Mouse (Mus musculus): ENCODE results near the gene Slc16a1.
"Not testable (repeated sequence)": the region's sequence is repeated elsewhere in the genome, so short reads cannot be mapped to it uniquely, and the experiment has no call there.

Slc16a1 gene

DNA sequence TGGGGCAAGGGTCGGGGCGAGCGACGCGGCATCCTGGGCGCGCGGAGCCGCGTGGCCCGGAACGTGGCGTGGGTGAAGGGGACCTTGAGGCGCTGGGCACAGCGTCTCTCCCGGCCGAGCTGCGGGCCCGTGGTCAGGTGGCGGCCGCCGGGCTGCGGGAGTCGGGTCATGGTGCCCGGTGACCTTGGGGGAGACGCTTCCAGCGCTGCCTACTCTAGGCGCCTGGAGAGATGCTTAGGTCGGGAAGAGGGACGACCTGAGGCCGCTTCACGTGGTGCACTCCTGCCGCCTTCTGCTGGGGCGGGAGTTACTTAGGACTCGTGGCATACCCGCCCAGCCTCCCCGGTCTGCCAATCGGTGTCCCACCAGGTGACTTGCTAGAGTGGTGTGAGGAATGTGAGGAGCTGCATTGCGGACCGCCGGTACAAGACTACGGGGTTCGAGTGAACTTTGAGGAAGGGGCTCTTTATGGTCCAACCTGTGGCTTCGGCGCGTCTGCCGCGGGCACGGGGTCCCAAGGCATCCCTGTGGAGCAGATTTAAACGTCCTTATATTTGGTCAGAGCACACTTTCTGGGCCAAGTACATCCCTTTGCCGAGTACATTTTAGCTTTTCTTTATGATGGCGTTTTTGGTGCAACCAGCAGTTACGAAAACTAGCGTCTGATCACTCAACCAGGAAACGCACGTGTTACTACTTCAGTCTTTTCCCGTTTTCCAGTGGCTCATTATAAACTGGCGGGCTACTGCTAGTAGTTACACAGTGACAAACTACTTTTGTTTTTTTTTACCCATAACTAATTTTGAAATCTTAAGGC lies 672 bp downstream of the Slc16a1 start:
- peak; percentile 74 for DNase-seq (ENCODE audit: low read depth)

- no peak for DNase-seq (ENCODE audit: low read depth)
Measured at GRCm38 (mm10) chr3:104639749-104640368, 1.4 kb downstream of the Slc16a1 start.

DNA sequence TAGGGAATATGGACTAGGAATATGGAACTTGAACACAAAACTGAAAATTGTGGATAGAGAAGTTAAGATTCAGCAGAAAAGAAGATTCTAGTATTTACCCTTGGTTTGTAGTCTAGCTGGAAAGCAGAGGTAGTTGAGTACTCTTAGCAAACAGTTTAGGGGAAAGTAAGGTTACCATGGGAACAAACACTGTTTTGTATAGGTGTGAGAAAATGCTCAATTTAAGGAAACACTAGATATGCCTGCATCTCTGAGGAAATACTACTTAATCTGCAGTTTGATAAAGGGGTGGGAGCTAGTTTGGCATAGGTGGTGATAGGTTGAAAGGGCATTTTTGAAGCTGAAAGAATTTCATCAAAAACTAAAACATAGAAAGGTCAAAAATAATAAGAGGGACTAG lies 2.4 kb downstream of the Slc16a1 start:
- DNase-seq (ENCODE audit: low read depth) = peak; percentile 79

DNA sequence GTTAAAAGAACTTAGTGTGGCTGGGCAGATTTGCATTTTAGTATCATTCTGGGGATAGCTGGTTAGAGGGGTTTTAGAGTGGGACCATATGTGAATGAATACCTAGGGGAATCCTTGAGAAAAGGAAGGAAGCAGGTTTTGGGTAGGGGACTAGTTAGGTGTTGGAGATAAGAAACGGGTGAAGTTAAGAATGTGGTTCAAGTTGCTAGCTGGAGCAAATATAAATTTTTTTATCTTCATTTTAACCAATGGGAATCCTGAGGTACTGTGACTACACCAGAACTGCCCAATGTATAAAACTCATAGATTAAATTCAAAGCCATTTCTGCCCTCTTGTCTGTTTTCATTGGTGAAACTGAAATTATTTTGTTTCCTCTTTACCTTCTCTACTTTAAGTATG lies 2.8 kb downstream of the Slc16a1 start:
- no peak for DNase-seq (ENCODE audit: low read depth)

- DNase-seq (ENCODE audit: low read depth) = peak; percentile 34
Measured at GRCm38 (mm10) chr3:104643113-104643512, 4.6 kb downstream of the Slc16a1 start.

GRCm38 (mm10) chr3:104643810-104644270 lies 5.4 kb downstream of the Slc16a1 start:
- peak; percentile 86 for DNase-seq (ENCODE audit: low read depth)

DNA sequence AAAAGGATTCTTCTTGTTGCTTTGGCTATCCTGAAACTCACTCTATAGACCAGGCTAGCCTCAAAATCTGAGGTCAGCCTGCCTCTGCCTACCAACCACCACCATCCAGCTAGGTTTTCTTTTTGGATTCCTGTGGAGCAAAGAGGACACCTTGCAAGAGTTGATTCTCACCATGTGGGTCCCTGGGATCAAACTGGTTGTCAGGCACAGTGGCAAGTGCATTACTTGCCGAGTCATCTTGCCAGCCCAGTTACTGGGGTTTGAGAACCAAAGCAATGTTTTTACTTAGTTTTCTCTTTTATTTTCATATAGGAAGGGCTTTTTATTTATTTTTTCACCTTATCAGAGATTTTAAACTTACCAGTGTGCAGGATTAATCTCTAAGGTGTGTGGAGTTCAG lies 5.9 kb downstream of the Slc16a1 start:
- no peak for DNase-seq (ENCODE audit: low read depth)

- no peak for DNase-seq (ENCODE audit: low read depth)
Measured at GRCm38 (mm10) chr3:104654219-104654618, 15.8 kb downstream of the Slc16a1 start.

DNA sequence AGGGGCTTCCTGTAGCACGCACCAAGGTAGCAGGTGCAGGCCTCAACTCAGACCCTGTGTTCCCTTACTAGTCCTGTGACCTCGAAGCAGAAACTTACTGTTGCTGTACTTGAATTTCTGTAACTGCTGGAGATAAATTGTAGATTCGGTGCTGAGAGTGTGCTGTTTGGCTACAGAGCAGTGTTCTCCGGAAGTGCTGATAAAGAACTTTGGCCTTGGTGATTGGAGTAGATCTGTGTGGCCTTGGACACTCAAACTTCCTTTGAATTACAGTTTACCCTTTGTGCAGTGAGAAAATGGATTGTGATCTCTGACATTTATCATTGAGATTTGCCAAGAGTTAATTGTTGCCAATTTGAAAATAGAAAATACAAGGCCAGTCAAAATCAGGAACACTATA lies 16.5 kb downstream of the Slc16a1 start:
- DNase-seq (ENCODE audit: low read depth) = no peak

DNA sequence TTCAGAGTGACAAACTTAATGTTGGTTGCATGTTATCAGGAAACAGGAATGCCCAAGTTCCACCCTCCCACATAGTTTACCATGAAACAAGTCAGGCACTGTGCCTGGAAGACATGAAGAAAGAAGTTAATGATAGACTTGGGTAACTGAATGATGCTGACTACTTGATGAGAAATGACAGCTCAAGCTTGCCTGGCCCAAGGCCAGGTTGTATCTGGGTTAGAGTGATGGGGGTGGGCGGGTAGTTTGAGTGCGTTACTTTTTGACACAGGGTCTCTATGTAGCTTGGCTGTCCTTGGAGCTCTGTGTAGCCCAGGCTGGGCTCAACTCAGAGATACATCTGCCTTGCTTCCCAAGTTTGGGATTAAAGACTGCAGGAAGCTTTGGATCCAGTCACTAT lies 20.2 kb downstream of the Slc16a1 start:
- DNase-seq (ENCODE audit: low read depth) = no peak

- DNase-seq (ENCODE audit: low read depth) = no peak
Measured at GRCm38 (mm10) chr3:104659758-104660157, 21.3 kb downstream of the Slc16a1 start.

GRCm38 (mm10) chr3:104660522-104660921 lies 22.1 kb downstream of the Slc16a1 start:
- DNase-seq (ENCODE audit: low read depth) = no peak

DNA sequence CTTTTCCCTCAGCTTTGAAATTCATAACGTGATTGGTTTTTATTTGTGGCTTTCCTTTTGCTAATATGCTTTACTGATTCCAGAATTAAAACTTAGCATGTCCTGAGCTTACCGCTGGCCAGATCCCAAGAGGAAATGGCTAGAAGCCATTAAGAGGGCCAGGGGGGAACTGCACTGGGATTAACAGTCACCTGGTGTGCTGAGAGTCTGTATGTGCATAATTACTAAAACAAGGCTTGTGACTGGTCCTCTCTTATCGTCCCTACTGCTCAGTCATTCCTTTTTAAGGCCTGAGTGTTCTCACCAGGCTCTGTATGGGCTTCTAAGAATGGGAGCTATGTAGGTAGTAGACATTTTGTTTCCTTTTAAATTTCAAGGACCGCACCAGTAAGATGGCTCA lies 23.5 kb downstream of the Slc16a1 start:
- no peak for DNase-seq (ENCODE audit: low read depth)

DNA sequence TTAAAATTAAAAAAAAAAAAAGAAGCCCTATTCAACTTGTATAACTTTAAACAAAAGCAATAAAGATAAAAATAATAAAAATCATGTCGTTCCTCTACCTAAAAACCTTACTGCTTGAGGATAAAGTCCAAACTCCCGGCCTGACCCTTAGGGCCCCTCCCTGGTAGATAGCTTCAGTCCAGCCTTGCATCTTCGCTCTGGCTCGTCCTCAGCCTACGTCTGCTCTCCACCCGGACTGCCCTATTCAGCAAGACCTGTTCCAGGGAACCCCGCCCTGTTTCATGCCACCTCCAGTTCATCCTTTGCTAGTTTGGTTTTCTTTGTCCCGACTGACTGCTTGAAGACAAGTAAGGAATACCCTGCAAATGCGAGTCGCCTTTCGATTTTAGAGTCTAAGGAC lies 24.5 kb downstream of the Slc16a1 start:
- no peak for DNase-seq (ENCODE audit: low read depth)

DNA sequence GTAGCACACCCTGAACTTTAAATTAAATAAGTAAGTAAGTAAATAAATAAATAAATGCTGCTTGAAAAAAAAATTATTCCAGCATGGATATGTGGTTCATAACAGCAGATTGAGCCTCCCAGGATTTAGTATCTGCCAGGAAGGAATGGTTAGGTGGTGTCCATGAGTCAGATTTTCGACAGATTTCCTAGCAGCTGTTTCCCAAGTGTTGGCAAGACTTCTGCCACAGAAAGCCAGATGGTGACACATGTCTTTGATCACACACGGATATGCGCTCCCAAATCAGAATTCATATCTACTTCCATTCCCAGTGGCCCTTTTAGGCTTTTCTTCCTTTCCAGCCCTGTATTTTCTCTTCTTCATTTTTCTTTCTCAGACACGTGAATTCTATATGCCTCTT lies 28.5 kb downstream of the Slc16a1 start:
- no peak for DNase-seq (ENCODE audit: low read depth)

GRCm38 (mm10) chr3:104667451-104667850 lies 29.0 kb downstream of the Slc16a1 start:
- no peak for DNase-seq (ENCODE audit: low read depth)

DNA sequence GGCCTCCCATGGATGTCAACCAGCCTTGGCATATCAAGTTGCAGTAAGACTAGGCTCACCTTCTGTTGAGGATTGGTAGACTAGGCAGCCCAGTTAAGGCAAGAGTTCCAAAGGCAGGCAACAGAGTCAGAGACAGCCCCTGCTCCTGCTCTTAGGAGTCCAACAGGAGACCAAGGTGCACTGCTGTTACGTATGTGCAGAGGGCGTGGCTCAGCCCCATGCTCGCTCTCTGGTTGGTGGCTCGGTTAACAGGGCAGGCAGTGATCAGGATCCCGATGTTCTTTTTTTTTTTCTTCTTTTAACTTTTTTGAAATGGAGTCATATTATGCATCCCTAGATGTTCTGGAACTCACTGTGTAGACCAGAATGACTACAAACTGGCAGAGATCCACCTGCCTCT lies 30.5 kb downstream of the Slc16a1 start:
- no peak for DNase-seq (ENCODE audit: low read depth)

DNA sequence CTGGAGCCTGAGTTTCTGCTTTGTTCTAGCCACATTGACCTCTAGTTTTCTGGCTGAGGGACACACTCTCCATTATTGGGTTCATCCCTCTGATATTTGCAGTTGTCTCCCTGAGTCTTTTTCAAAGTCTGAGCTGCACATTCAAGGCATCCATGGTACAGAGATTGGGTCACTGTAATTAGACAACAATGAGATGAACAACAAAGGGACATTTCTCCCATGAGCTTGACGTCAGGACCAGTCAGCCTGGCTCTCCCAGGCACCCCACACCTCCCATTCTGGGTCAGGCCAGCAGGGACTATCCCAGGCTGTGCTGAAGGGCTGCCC lies 31.4 kb downstream of the Slc16a1 start:
- no peak for DNase-seq (ENCODE audit: low read depth)

DNA sequence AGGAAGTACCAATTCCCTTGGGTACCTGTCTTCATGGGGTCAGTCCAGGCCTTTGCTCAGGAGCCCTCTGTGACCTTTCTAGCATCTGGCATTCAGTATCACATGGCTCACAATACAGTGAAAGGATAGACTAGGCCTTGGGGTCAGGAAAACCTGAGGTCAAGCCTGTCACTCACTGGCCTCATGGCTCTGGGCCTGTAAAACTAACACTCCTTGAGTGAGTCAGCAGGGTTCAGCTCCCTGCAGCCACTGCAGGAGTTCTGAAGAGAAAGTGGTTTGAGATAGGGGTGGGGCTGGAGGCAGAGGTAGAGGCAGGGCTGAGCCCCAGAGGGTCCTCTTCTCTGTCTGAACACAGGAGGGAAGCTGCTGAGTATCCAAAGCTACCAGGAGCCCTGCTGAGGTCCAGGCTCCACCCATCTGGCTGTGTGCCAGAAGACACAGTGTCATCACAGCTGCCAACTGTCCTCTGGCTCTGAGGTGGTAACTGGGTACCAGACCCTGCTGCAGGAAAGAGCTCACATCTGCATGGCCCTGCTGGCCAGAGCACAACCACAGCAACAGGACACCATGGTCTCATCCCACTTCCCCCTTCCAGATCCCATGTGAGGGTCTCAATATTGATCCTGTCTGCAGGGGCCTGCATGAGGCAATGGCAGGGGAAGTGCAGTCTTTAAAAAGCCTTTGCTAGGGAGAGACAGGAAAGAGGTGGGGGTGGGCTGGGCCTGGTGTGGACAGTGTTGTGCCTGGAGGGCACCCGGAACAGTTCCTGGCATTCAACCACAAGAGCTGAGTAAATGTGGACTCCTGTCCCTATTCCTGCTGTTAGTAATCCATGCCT lies 31.9 kb downstream of the Slc16a1 start:
- not testable (repeated sequence) for DNase-seq (ENCODE audit: low read depth)

DNA sequence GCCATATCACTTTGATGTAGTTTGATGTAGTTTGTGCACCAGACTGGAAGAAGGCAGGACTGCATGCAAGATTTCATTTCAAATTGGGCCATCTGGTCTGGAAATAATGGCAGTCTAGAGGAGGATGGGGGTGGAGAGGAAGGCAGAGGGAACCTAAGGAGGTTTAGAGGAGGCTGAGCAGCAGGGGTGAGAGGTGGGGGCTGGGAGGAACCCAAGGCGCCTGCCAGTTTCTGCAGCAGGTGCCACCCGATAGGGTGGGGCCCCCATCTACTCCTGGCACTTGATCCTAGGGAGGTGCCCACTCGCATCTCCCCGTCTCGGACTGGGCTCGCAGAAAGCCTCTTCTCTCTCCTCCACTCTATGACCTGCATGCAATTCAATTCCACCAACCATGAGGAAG lies 33.1 kb downstream of the Slc16a1 start:
- no peak for DNase-seq (ENCODE audit: low read depth)

- no peak for DNase-seq (ENCODE audit: low read depth)
Measured at GRCm38 (mm10) chr3:104672041-104672440, 33.6 kb downstream of the Slc16a1 start.

GRCm38 (mm10) chr3:104673642-104674328 lies 35.3 kb downstream of the Slc16a1 start:
- no peak for DNase-seq (ENCODE audit: low read depth)
